Mouse (Mus musculus): ENCODE measurements around the gene Rpf1.

Gene Rpf1

DNA sequence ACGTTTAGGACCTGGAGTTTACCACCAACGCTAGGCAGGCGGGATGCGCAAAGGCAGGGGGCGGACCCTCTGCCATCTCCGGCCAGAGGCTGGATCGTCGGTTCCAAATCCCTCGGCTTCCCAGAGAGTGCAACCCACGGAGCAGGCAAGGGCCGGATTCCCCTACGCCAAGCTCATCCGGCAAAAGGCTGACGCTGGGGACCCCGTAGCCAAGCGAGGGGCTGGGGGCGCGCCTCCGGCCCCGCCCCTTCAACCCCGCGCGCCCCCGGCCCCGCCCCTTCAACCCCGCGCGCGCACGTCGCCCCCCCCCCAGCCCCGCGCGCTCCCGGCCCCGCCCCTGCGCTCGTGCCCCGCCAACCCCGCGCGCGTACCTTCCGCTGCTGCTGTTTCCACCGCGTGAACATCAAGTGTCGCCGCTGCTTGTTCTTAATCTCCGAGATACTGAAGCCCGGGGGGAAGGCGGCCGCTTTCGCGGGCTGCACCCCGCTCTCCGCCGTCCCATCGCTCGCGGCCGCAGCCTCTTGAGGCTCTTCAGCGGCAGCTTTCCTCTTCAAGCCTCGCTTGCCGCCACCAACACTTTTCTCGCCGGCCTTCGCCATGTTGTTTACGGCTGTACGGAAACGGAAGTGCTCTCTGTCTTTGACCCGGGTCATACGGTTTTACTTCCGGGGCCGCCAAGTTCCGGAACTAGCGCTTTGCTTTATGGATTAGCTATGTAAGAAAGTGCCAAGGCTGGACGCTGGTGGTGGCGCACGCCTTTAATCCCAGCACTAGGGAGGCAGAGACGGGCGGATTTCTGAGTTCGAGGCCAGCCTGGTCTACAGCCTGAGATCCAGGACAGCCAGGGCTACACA, at the start of gene Rpf1:
TSS of gene Rpf1 (minus strand) at position 632 of the 854 bp plus-strand sequence.
- DNase-seq (ENCODE audit: low read depth, low spot score) = peak; percentile 95

DNA sequence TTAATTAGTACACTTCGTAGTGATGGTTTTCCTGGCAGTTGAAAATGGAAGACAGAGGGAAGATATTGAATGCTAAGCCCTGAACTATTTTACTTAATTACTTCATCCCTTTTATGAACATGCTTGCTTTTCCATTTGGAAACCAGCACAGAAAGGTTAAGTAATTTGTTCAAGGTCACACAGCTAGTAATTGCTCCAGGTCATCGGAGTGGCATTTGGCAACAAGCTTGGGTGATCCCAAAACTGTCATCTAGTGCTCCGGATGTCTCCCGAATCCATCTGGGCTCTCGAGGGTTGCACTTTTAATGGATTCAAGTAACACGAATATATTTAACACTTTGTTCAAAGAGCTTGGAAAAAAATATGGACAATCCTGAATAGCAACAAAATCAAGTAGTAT, 49.7 kb upstream of the Rpf1 start:
- no peak for DNase-seq (ENCODE audit: low read depth, low spot score)

- no peak for DNase-seq (ENCODE audit: low read depth, low spot score)
Observed at GRCm38 (mm10) chr3:146570148-146570782, 49.0 kb upstream of the Rpf1 start, which contains the start of gene Uox. Gene Uox, plus strand, starts transcription at chr3:146570426.

GRCm38 (mm10) chr3:146569594-146569993, 48.4 kb upstream of the Rpf1 start:
- DNase-seq (ENCODE audit: low read depth, low spot score) = no peak

GRCm38 (mm10) chr3:146567884-146568530, 46.8 kb upstream of the Rpf1 start:
- DNase-seq (ENCODE audit: low read depth, low spot score) = no peak

- DNase-seq (ENCODE audit: low read depth, low spot score) = no peak
Observed at GRCm38 (mm10) chr3:146567366-146567765, 46.1 kb upstream of the Rpf1 start.

- no peak for DNase-seq (ENCODE audit: low read depth, low spot score)
Observed at GRCm38 (mm10) chr3:146565065-146565411, 43.8 kb upstream of the Rpf1 start.

DNA sequence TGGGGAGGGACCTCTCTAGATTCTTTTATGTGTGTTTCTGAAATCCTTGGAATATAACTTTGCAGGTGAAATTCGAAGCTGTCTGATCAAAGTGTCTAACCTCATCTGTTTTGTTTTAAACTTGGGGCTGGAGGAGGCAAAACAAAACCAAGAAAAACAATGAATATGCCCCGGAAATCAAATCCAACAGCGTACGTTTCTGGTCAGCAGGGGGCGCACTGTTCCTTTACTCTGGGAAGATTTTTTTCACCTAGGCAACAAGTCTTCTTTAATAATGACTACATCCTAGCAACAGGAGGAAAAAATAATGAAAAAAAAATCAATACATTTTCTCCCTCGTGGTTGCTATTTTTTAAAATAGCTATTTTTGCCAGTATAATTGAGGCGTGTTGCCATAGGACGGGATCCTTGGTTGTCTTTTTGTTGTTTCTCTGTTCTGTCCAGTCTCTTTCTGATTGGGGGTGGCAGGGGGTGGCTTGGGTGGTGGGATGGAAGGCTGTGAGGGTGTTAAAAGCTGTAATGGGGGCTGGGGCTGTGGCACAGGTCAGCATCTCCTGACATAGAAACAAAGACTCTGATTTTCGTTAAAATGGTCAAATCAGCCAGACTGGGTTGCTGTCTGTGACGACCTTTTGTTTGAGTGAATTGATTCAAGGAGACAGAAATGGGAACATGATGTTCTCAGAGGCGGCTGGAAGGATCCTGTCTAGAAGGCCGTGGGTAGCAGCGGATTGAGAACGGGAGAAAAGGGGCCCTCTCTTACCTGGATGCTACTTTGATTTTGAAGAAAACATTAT, 43.2 kb upstream of the Rpf1 start:
- peak; percentile 59 for DNase-seq (ENCODE audit: low read depth, low spot score)

GRCm38 (mm10) chr3:146562936-146563335, 41.7 kb upstream of the Rpf1 start:
- DNase-seq (ENCODE audit: low read depth, low spot score) = peak; percentile 75

GRCm38 (mm10) chr3:146557507-146557906, 36.3 kb upstream of the Rpf1 start:
- DNase-seq (ENCODE audit: low read depth, low spot score) = no peak

DNA sequence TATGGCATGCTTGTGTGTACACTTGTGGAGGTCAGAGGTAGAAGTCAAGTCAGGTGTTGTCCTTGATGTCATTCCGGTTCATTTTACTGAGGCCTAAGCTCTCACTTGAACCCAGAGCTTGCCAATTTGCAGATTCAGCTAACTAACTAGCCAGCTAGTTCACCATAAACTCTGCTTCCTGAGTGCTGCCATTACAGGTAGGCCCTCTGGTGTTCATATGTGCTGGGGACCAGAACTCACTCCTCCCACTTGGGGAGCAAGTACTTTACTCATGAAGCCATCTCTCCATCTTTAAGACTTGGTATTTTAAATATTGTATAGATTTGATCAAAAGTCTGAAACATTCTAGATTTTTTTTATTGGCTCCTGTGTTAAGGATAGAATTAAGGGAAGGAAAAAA, 35.3 kb upstream of the Rpf1 start:
- DNase-seq (ENCODE audit: low read depth, low spot score) = no peak

DNA sequence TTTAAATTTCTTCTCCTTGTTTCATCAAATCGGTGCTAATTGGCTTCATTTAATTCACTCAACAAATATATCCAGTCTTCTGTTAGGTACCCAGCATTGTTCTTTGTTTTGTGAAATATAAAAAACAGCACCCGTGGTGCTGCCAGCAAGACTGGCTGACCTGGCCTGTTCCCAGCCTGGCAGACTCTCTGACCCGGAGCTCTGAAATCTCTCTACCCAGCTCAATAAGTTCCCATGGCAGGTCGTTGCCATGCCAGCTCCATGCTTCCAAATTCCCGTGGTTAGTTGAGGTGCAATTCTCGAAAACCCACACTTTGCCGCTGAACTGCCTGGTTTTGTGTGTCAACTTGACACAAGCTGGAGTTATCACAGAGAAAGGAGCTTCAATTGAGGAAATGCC, 33.6 kb upstream of the Rpf1 start:
- DNase-seq (ENCODE audit: low read depth, low spot score) = no peak

DNA sequence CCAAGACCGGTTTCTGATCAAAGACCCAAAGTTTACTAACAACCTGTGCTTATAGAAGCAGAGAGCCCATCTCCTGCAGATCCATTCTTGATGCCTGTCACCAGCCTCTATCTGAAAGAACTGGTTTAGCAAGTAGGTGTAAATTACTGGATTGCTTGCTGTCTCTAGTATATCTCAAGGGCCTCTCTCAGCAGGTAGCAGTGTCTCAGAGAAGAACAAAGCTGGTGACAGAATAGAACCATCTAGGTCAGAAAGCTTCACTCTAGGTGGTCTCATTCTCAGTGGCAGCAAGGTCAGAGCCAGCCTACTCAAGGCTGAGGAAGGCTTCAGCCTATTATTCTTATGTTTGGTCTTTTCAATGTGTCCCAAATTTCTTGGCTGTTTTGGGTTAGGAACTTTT, 22.4 kb upstream of the Rpf1 start:
- peak; percentile 56 for DNase-seq (ENCODE audit: low read depth, low spot score)

DNA sequence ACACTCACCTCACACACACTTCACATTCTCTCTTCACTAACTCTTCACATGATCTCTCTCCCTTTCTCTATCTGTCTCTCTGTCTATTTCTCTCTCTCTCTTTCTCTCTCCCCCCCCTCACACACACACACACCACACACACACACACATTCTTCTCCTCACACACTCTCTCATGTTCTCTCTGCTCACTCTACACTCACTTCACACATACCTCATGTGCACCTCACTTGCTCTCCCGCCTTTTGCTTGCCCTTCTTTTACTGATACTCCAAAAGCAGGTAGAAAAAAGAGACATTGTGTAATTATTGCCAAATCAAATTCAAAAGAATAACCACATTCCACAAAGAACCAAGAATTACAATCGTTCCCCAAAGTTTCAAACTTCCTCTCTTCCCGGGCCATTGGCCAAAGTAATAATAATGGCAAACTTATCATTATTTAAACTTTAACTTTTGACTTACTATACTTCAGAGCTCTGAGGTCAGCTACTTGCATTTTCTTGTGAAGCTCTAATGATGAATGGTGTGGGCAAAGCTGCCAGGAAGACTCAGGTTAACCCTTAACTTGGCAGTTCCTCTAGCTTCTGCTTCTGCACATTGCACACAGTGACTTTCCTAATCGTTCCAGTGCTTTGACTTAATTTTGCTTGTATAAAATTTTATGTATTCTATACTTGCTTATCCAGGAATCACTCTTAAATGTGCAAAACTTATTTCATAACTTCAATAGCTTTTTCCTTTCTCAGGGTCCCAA, 19.5 kb upstream of the Rpf1 start:
- DNase-seq (ENCODE audit: low read depth, low spot score) = no peak

GRCm38 (mm10) chr3:146534986-146535385, 13.8 kb upstream of the Rpf1 start:
- peak; percentile 68 for DNase-seq (ENCODE audit: low read depth, low spot score)

GRCm38 (mm10) chr3:146528335-146528734, 7.1 kb upstream of the Rpf1 start:
- DNase-seq (ENCODE audit: low read depth, low spot score) = no peak

DNA sequence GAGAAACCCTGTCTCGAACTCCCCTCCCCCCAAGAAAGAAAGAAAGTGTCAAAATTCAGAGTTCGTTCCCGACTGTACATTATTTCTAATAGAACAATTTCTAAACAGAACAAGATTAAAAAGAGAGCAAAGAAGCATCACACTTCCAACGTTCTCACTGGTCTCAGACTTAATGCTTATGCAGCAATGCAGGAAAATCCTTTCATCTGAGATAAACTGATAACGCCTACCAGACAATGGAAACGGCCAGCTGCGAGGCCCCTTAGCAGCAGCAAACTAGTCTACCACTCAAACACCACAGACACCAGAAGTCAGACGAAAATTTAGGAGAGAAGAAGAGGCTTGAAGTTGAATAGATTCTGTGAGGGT, 407 bp upstream of the Rpf1 start:
- peak; percentile 37 for DNase-seq (ENCODE audit: low read depth, low spot score)

- no peak for DNase-seq (ENCODE audit: low read depth, low spot score)
Observed at GRCm38 (mm10) chr3:146520226-146520797, 917 bp downstream of the Rpf1 start.

DNA sequence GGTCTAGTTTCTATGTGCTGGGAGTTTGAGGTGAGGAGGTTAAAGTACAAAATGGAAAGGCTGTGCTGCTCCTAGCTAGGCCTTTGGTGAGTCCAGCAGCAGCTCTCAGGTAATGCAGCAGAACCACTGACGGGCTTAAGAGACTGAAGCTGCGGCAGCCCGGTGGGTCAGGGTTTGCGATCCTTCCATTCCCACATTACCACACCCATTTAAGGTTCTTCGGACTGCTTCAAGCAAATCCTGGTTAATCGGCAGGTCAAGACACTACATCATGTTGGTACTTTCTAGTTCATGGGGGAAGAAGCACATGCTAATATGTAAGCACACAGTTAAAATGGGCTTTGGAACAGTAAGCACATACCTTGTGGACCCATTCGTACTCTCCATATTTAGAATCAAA, 14.5 kb downstream of the Rpf1 start:
- no peak for DNase-seq (ENCODE audit: low read depth, low spot score)

DNA sequence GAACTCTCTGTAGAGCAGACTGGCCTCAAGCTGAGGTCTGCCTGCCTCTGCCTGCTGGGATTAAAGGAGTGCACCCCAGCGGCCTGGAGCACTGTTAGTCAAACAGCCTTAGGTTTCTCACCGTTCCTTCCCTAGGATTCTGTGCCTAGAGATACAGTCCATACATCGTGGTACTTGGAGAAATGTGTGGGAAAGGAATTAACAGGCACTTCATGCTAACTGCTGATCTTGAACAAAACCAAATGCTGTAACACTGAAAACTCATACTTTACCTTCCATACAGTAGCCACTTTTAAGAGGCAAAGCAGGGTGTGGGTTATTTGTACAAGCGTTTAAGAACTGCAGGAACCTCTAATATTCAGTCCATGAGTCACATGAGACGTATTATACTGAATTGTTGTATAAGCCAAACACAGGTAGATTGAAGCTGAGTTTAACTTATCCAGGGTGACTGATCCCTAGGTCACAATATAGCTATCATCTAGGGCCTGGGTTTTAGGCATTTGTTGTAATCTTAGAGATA, 19.6 kb downstream of the Rpf1 start:
- DNase-seq (ENCODE audit: low read depth, low spot score) = no peak

DNA sequence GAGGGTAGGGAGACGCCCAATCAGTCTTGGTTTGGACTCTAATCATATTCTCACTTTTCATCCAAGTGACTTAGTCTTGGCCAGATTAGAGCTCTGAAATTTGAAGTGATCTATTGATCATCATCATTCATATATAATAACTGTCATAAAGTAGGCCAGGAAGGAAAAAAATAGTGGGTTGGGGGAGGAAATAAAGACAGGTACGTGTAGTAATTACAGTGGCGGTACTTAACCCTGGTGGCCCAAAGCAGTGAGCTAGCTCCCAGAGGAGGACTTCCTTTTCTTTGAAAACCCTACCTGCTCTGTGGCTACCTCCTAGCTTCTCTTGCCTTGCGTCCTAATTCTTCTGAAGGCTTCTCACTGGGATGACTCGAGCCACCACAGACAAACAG, 20.4 kb downstream of the Rpf1 start:
- DNase-seq (ENCODE audit: low read depth, low spot score) = no peak
